In the genomic region with DNA sequence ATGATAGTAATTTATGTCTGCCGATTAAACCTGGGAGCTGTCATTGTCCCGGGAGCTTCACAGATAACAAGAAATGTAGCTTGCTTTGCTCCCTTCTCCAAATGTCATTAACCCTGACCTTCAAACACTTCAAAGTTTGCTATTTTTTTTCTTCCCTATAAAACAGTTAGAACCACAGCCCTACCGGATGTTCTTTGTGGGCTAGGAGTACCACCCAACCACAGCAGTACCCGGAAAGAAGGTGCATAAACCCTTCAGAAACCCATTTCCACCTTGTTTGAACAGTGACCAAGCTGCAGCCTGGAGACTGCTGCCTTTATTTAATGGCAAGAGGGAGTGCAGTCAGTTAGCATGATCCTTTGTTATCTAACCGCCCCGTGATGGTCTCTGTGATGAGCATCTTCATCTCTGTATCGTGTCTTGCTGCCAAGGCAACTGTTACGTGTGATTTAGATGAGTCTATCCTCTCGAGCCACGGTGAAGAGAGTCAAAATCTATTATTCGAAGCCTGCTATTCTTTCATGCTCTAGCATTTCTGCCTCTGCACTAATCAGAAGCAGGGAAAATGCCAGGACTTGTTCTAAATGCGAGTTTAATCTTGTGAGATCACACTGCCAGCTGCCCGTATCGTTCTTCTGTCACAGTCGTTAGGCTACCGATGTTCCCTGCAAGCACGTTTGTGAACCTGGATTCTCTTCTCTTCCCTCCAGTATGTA, we compare ENCODE assay signal across 11 mouse cellular contexts.
DNase-seq lines count a peak whose midpoint lies in the region; ATAC-seq lines count a peak whose summit lies in the region.
"Had no signal": no experiment of that assay in that cellular context is flagged by ENCODE, and none has a peak within 500 bp of the region (broad histone marks: within the 10 kb centered on the region; RNA-seq: fewer than 3 reads in every experiment).

No protein-coding gene starts in this region.

- H3K36me3 ChIP-seq in midbrain, embryonic 12.5 days, result no peaks in the 10 kb centered on the region
- no peaks in the 10 kb centered on the region for H3K36me3 ChIP-seq in midbrain, embryonic 11.5 days (ENCODE audit: control insufficient read depth, insufficient read depth, low read length)
- H3K36me3 ChIP-seq: limb, embryonic 12.5 days had no signal

- H3K4me2 ChIP-seq in midbrain, embryonic 12.5 days (replicated peaks), result 0 out of 2 replicates have a peak overlapping the region, but pooled peaks have one; percentile 1
- no peak overlapping the region for H3K4me2 ChIP-seq in midbrain, embryonic 11.5 days
- H3K4me2 ChIP-seq: limb, embryonic 12.5 days had no signal

- no peaks in the 10 kb centered on the region for H3K9me3 ChIP-seq in midbrain, embryonic 12.5 days
- H3K9me3 ChIP-seq in midbrain, embryonic 11.5 days (ENCODE audit: control insufficient read depth, low read length), result no peaks in the 10 kb centered on the region
- H3K9me3 ChIP-seq: limb, embryonic 12.5 days had no signal

- H3K9ac ChIP-seq in midbrain, embryonic 12.5 days (replicated peaks), result no peak overlapping the region
- no peak overlapping the region for H3K9ac ChIP-seq in midbrain, embryonic 11.5 days (ENCODE audit: low read length)
- H3K9ac ChIP-seq: limb, embryonic 12.5 days had no signal

- ATAC-seq in midbrain, embryonic 12.5 days (ENCODE audit: low FRiP score, low read depth), result no peak
- no peak for ATAC-seq in midbrain, embryonic 11.5 days (ENCODE audit: low FRiP score)
- peak; percentile 30; the same call in 1 of the 2 replicates for ATAC-seq in common myeloid progenitor, adult 5-6 weeks (replicated peaks; ENCODE audit: low read depth, poor library complexity, severe bottlenecking)
- peak; percentile 80 for ATAC-seq in inflammation-experienced regulatory T-cells, adult 6 months
- ATAC-seq: intestine, postnatal 0 days had no signal

- no peak overlapping the region for H3K27ac ChIP-seq in midbrain, embryonic 12.5 days (replicated peaks)
- no peak overlapping the region for H3K27ac ChIP-seq in midbrain, embryonic 11.5 days (ENCODE audit: low read depth, low read length)
- H3K27ac ChIP-seq: gastrocnemius, adult 2 months; limb, embryonic 12.5 days had no signal

- 74% methylated on average over 17 of the region's 17 CpGs for WGBS in midbrain, embryonic 12.5 days
- 86% methylated on average over 17 of the region's 17 CpGs for WGBS in midbrain, embryonic 11.5 days

- H3K4me3 ChIP-seq in midbrain, embryonic 12.5 days, result no peak overlapping the region
- no peak overlapping the region for H3K4me3 ChIP-seq in midbrain, embryonic 11.5 days (ENCODE audit: low read depth, low read length)
- H3K4me3 ChIP-seq: gastrocnemius, adult 2 months; limb, embryonic 12.5 days had no signal

- no peak for DNase-seq in midbrain, embryonic 11.5 days (ENCODE audit: low spot score, missing footprints)
- peak; percentile 79 for DNase-seq in thymus, postnatal 0 days (ENCODE audit: low spot score)
- no peak for DNase-seq in gastrocnemius, adult 8-10 months (ENCODE audit: low spot score in 2 of 2)
- no peak for DNase-seq in testis, postnatal 10 days (ENCODE audit: low spot score)
- DNase-seq: lung, postnatal 4 days had no signal

- no peaks in the 10 kb centered on the region for H3K27me3 ChIP-seq in midbrain, embryonic 12.5 days
- no peaks in the 10 kb centered on the region for H3K27me3 ChIP-seq in midbrain, embryonic 11.5 days (ENCODE audit: control insufficient read depth, insufficient read depth, low read length)
- H3K27me3 ChIP-seq: limb, embryonic 12.5 days had no signal

- H3K4me1 ChIP-seq in midbrain, embryonic 12.5 days, result peaks cover 5% of the 10 kb centered on the region; the same call in 1 of the 2 replicates
- peaks cover 4% of the 10 kb centered on the region for H3K4me1 ChIP-seq in midbrain, embryonic 11.5 days (ENCODE audit: control insufficient read depth, insufficient read depth, low read length)

Comparison
In these comparisons a context has a peak if more than half of its experiments do, and no peak if none do; other contexts are left out.
1. ATAC-seq: peak in common myeloid progenitor, adult 5-6 weeks (single experiment) and inflammation-experienced regulatory T-cells, adult 6 months (single experiment); none in midbrain, embryonic 12.5 days (single experiment) and midbrain, embryonic 11.5 days (single experiment).